Mouse (Mus musculus): ENCODE results near the gene Cpne1. TPM values are rescaled to one million over a fixed set of nuclear protein-coding genes. Genes with fewer than 3 reads are reported as not detected.

Cpne1 gene
- total and polyA plus RNA-seq, 3 experiments: 33.0 to 39.8 (median 34.0) TPM

DNA sequence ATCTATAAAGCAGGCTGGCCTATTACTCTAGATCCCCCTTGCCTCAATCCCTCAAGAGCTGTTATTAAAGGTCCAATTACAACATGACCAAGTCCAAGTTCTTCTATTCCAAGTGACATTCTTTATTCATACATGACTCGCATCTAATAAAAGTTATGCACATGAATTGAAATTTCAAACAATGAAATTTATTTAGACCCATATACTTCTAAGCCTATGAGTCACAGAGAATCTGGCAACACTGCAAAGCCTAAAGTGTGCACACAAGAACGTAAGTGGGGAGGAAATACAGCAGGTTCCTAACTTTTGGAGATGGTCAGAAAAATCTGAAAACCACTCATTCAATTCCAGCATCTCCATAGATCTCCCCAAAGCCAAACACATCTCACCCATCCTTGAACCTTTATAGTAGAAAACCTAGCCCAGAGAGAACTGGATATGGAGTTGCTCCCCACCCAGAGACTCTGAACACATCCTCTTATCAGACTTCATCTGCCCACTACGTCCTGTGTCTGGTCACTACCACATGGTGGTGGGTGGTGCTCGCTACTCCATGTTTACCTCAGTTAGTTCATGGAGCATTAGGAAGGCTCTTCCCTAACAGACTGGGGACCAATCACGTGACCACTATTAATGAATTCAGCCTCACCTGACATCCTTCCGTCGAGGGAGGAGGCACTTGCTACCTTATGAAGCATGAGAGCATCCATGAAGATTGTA lies 24.2 kb downstream of the Cpne1 start:
- dilution Hi-C loops (cut with MboI; ENCODE audit: extremely low pct_ligation_motif_present, extremely low pct_unique_long_range_greater_than_20kb, low sequenced_read_pairs): no loop called here
- in situ Hi-C loops (cut with MboI; ENCODE audit: low pct_ligation_motif_present, low pct_unique_long_range_greater_than_20kb, low sequenced_read_pairs): no loop called here

DNA sequence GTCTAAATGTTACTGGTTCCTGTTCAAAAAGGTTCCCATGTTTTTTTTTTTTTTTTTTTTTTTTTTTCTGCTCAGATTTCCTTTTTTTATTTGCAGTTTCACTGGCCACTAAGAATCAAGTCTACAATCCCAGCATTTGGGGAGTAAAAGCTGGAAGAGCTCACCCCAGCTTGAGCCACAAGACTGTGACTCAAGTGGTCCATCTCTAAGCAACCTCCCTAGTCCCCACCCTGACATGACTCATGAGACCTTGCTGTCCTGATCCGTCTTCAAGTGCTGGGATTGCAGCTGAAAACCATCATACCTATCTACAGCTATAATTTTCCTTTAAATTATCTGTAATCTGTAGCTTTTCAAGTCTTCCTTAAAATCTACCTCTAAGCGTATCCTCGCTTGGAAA lies 27.2 kb downstream of the Cpne1 start:
- Histone ChIP-seq H3K9me3 (replicated peaks; ENCODE audit: low read length) (no peaks in the 10 kb centered on the region), H3K36me3 (replicated peaks in 1 of 2; ENCODE audit: control insufficient read depth in 1 of 2, insufficient read depth in 1 of 2, low read length in 1 of 2) (peaks cover 3 to 22% of the 10 kb centered on the region in 2 experiments), H3K79me2 (replicated peaks; ENCODE audit: control insufficient read depth, extremely low read depth, insufficient read depth, poor library complexity, severe bottlenecking) (0 out of 2 replicates have a peak, but pooled peaks cover 1% of the 10 kb centered on the region), H3K27me3 (replicated peaks) (no peaks in the 10 kb centered on the region), H3K4me1 (ENCODE audit: control insufficient read depth in 1 of 2, insufficient read depth in 2 of 2) (no peaks in the 10 kb centered on the region), H3K4me3 (replicated peaks in 1 of 3; ENCODE audit: low read depth in 2 of 3, low read length in 2 of 3, poor library complexity in 1 of 3) (no peak overlapping the region), H3K27ac (ENCODE audit: insufficient read depth, low read depth) (no peak overlapping the region), H3K9ac (ENCODE audit: insufficient read depth, low read depth) (no peak overlapping the region), H3K4me2 (ENCODE audit: insufficient read depth, low read depth, poor library complexity, severe bottlenecking) (no peak overlapping the region)
- dilution Hi-C loops (cut with MboI; ENCODE audit: extremely low pct_ligation_motif_present, extremely low pct_unique_long_range_greater_than_20kb, low sequenced_read_pairs): no loop called here
- no peak for DNase-seq (ENCODE audit: extremely low read depth)
- in situ Hi-C loops (cut with MboI; ENCODE audit: low pct_ligation_motif_present, low pct_unique_long_range_greater_than_20kb, low sequenced_read_pairs): no loop called here
- TF ChIP-seq SMC3 (IDR thresholded peaks at IDR 0.05; ENCODE audit: low read depth, low read length) (no peak), SIN3A (IDR thresholded peaks at IDR 0.05; ENCODE audit: low read length) (no peak), ZKSCAN1 (IDR thresholded peaks at IDR 0.05; ENCODE audit: borderline replicate concordance, low read depth, low read length) (no peak)

More for the DNA sequence above, 24.2 kb downstream of the Cpne1 start:
- Histone ChIP-seq H3K4me2 (ENCODE audit: insufficient read depth, low read depth, poor library complexity, severe bottlenecking) (no peak overlapping the region), H3K4me3 (replicated peaks in 1 of 3; ENCODE audit: low read depth in 2 of 3, low read length in 2 of 3, poor library complexity in 1 of 3) (no peak overlapping the region), H3K27me3 (replicated peaks) (no peaks in the 10 kb centered on the region), H3K9me3 (replicated peaks; ENCODE audit: low read length) (no peaks in the 10 kb centered on the region), H3K27ac (ENCODE audit: insufficient read depth, low read depth) (no peak overlapping the region), H3K4me1 (ENCODE audit: control insufficient read depth in 1 of 2, insufficient read depth in 2 of 2) (peaks cover 4 to 8% of the 10 kb centered on the region in 2 experiments; a peak in 2 of 4 replicates), H3K36me3 (replicated peaks in 1 of 2; ENCODE audit: control insufficient read depth in 1 of 2, insufficient read depth in 1 of 2, low read length in 1 of 2) (peaks cover 6 to 36% of the 10 kb centered on the region in 2 experiments), H3K79me2 (replicated peaks; ENCODE audit: control insufficient read depth, extremely low read depth, insufficient read depth, poor library complexity, severe bottlenecking) (0 out of 2 replicates have a peak, but pooled peaks cover 1% of the 10 kb centered on the region), H3K9ac (ENCODE audit: insufficient read depth, low read depth) (no peak overlapping the region)
- DNase-seq (ENCODE audit: extremely low read depth): no peak
- no peak for TF ChIP-seq USF2 (conservative IDR thresholded peaks at IDR 0.05; ENCODE audit: low read depth, low read length)
- TF ChIP-seq KAT2A (IDR thresholded peaks at IDR 0.05; ENCODE audit: insufficient replicate concordance, low read length): no peak
- no peak for TF ChIP-seq MYC (IDR thresholded peaks at IDR 0.05; ENCODE audit: low read depth, low read length)
- no peak for TF ChIP-seq ZKSCAN1 (IDR thresholded peaks at IDR 0.05; ENCODE audit: borderline replicate concordance, low read depth, low read length)
- TF ChIP-seq POLR2AphosphoS2 (IDR thresholded peaks at IDR 0.05; ENCODE audit: low read depth, low read length): no peak
- TF ChIP-seq USF1 (IDR thresholded peaks at IDR 0.05; ENCODE audit: low read depth, low read length): no peak
- TF ChIP-seq MEF2A (IDR thresholded peaks at IDR 0.05; ENCODE audit: borderline replicate concordance, low read depth, low read length): no peak

DNA sequence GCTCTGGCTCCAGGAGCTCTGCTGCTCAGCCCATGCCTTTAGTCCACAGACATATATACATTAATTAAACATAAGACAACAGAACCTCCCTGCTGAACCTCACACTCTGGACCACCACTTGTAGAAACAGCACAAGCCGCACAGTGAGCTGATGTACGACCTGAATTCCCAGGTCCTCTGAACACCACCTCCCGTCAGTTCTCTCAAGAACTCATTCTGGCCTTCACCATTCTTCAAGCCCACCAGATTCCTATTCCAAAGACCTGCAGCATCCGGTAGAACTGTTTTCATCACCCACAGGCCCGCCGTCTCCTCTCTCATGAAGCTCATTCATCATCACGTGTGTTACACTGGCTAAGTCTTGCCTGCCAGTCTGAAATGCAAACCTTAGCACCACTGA lies 31.4 kb downstream of the Cpne1 start:
- no peak overlapping the region for H3K9ac ChIP-seq (ENCODE audit: insufficient read depth, low read depth)
- no peaks in the 10 kb centered on the region for H3K4me1 ChIP-seq (ENCODE audit: control insufficient read depth in 1 of 2, insufficient read depth in 2 of 2)
- peaks cover 36 to 51% of the 10 kb centered on the region in 2 experiments for H3K36me3 ChIP-seq (replicated peaks in 1 of 2; ENCODE audit: control insufficient read depth in 1 of 2, insufficient read depth in 1 of 2, low read length in 1 of 2)
- dilution Hi-C loops (cut with MboI; ENCODE audit: extremely low pct_ligation_motif_present, extremely low pct_unique_long_range_greater_than_20kb, low sequenced_read_pairs) (no loop called here), in situ Hi-C loops (cut with MboI; ENCODE audit: low pct_ligation_motif_present, low pct_unique_long_range_greater_than_20kb, low sequenced_read_pairs) (no loop called here)
- H3K4me2 ChIP-seq (ENCODE audit: insufficient read depth, low read depth, poor library complexity, severe bottlenecking): no peak overlapping the region
- H3K27ac ChIP-seq (ENCODE audit: insufficient read depth, low read depth): no peak overlapping the region
- no peak overlapping the region for H3K4me3 ChIP-seq (replicated peaks in 1 of 3; ENCODE audit: low read depth in 2 of 3, low read length in 2 of 3, poor library complexity in 1 of 3)
- DNase-seq (ENCODE audit: extremely low read depth): no peak
- H3K79me2 ChIP-seq (replicated peaks; ENCODE audit: control insufficient read depth, extremely low read depth, insufficient read depth, poor library complexity, severe bottlenecking): no peaks in the 10 kb centered on the region
- no peaks in the 10 kb centered on the region for H3K27me3 ChIP-seq (replicated peaks)
- no peak for TF ChIP-seq USF2 (conservative IDR thresholded peaks at IDR 0.05; ENCODE audit: low read depth, low read length)
- no peaks in the 10 kb centered on the region for H3K9me3 ChIP-seq (replicated peaks; ENCODE audit: low read length)

Measured in CH12.LX (cell line).